Mouse (Mus musculus) heart, embryonic 14.5 days (tissue): Measurements from ENCODE around the gene Kcnk18. TPM values are rescaled to one million over a fixed set of nuclear protein-coding genes. Genes with fewer than 3 reads are reported as not detected.

Experiments used
- ATAC-seq: fragments of 200-750 bp; cut with Nextera tagmentation; 2 replicates; pipeline ENCODE4 v1.8.0; 2017; ENCODE audit warnings: low read depth, moderate TSS enrichment; ENCODE audit not compliant: insufficient number of reproducible peaks, insufficient read depth, low FRiP score
- H3K27ac ChIP-seq, 2 experiments: fragments of 200-500 bp in 1 of 2; fragments of 300-500 bp in 1 of 2; sonication (generic) in 1 of 2; replicated peaks in 1 of 2; 2 replicates each; pipeline ENCODE4 v1.5.1; 2012 to 2014; ENCODE audit warnings: low read depth in 2 of 2, low read length in 2 of 2, control low read depth in 1 of 2, mild to moderate bottlenecking in 1 of 2, mixed read lengths in 1 of 2; ENCODE audit not compliant: control insufficient read depth in 1 of 2, insufficient read depth in 1 of 2
- H3K27me3 ChIP-seq: fragments of 300-500 bp; sonication (generic); 2 replicates; pipeline ENCODE4 v1.6.1; 2014; ENCODE audit warnings: mild to moderate bottlenecking, low read length, control low read depth; ENCODE audit not compliant: control insufficient read depth, insufficient read depth
- H3K36me3 ChIP-seq: fragments of 300-500 bp; sonication (generic); 2 replicates; pipeline ENCODE4 v1.6.1; 2014; ENCODE audit warnings: mild to moderate bottlenecking, control low read depth, low read length, mixed read lengths; ENCODE audit not compliant: control insufficient read depth, insufficient read depth
- H3K4me1 ChIP-seq, 2 experiments: fragments of 200-500 bp in 1 of 2; fragments of 300-500 bp in 1 of 2; sonication (generic) in 1 of 2; 2 replicates each; pipeline ENCODE4 v1.6.1; 2012 to 2014; ENCODE audit warnings: low read length in 2 of 2, control low read depth in 1 of 2, mixed read lengths in 1 of 2; ENCODE audit not compliant: control insufficient read depth in 2 of 2, insufficient read depth in 2 of 2
- H3K4me2 ChIP-seq: fragments of 300-500 bp; sonication (generic); 2 replicates; pipeline ENCODE4 v1.6.1; 2014; ENCODE audit warnings: mild to moderate bottlenecking, low read length
- H3K4me3 ChIP-seq, 2 experiments: fragments of 200-500 bp in 1 of 2; fragments of 300-500 bp in 1 of 2; sonication (generic) in 1 of 2; 2 replicates each; pipeline ENCODE4 v1.5.1; 2012 to 2014; ENCODE audit warnings: low read length in 2 of 2, mild to moderate bottlenecking in 2 of 2, control low read depth in 1 of 2, low read depth in 1 of 2, moderate library complexity in 1 of 2; ENCODE audit not compliant: control insufficient read depth in 1 of 2, insufficient read depth in 1 of 2
- H3K9ac ChIP-seq: fragments of 300-500 bp; sonication (generic); 2 replicates; pipeline ENCODE4 v1.6.1; 2014; ENCODE audit warnings: mild to moderate bottlenecking, low read length
- H3K9me3 ChIP-seq: fragments of 300-500 bp; sonication (generic); 2 replicates; pipeline ENCODE4 v1.6.1; 2016; ENCODE audit warnings: low read length, control low read depth; ENCODE audit not compliant: control insufficient read depth
- WGBS: fragments of 180-500 bp; shearing (Covaris S2); extraction: QIAGEN DNeasy Blood & Tissue Kit; methylation state at CpG from one replicate; pipeline ENCODE4 v1.1.7; 2014; 5-methylcytosine and 5-hydroxymethylcytosine counted together
- polyA plus RNA-seq: library from polyadenylated mRNA; unstranded; fragments of >200 nt; fragmentation: Nextera tagmentation; extraction: Ambion mirVana; gene quantifications from 2 replicates; pipeline ENCODE4 v1.2.1, GENCODE M21; 2014

Kcnk18 gene
- polyA plus RNA-seq, 1 experiment from 2014 or later: not detected

- H3K4me3 ChIP-seq: no peak overlapping the region
- H3K27ac ChIP-seq: no peak overlapping the region
- no peak overlapping the region for H3K9ac ChIP-seq
- no peaks in the 10 kb centered on the region for H3K27me3 ChIP-seq
- H3K4me2 ChIP-seq: no peak overlapping the region
- WGBS: 62% methylated on average over 5 of the region's 5 CpGs
- H3K4me1 ChIP-seq: no peaks in the 10 kb centered on the region
- ATAC-seq: no peak
- H3K9me3 ChIP-seq: no peaks in the 10 kb centered on the region
- H3K36me3 ChIP-seq: no peaks in the 10 kb centered on the region
Measured at GRCm38 (mm10) chr19:59232786-59233185, 13.8 kb downstream of the Kcnk18 start.

GRCm38 (mm10) chr19:59235001-59235400, 16.0 kb downstream of the Kcnk18 start:
- Histone ChIP-seq H3K4me1 (no peaks in the 10 kb centered on the region), H3K4me3 (no peak overlapping the region), H3K4me2 (no peak overlapping the region), H3K36me3 (no peaks in the 10 kb centered on the region), H3K27me3 (0 out of 2 replicates have a peak, but pooled peaks cover 9% of the 10 kb centered on the region), H3K27ac (no peak overlapping the region), H3K9me3 (no peaks in the 10 kb centered on the region), H3K9ac (no peak overlapping the region)
- ATAC-seq: no peak
- WGBS: 71% methylated on average over 18 of the region's 18 CpGs

GRCm38 (mm10) chr19:59236046-59236445, 17.0 kb downstream of the Kcnk18 start:
- H3K27ac ChIP-seq: no peak overlapping the region
- H3K9ac ChIP-seq: no peak overlapping the region
- H3K4me1 ChIP-seq: no peaks in the 10 kb centered on the region
- no peak overlapping the region for H3K4me3 ChIP-seq
- H3K27me3 ChIP-seq: 0 out of 2 replicates have a peak, but pooled peaks cover 9% of the 10 kb centered on the region
- no peaks in the 10 kb centered on the region for H3K9me3 ChIP-seq
- ATAC-seq: no peak
- no peaks in the 10 kb centered on the region for H3K36me3 ChIP-seq
- 73% methylated on average over 6 of the region's 6 CpGs for WGBS
- H3K4me2 ChIP-seq: no peak overlapping the region

- H3K9ac ChIP-seq: no peak overlapping the region
- H3K4me1 ChIP-seq: no peaks in the 10 kb centered on the region
- H3K4me3 ChIP-seq: no peak overlapping the region
- no peak for ATAC-seq
- H3K27ac ChIP-seq: no peak overlapping the region
- WGBS: 77% methylated on average over 3 of the region's 3 CpGs
- H3K36me3 ChIP-seq: no peaks in the 10 kb centered on the region
- no peaks in the 10 kb centered on the region for H3K9me3 ChIP-seq
- no peak overlapping the region for H3K4me2 ChIP-seq
- 0 out of 2 replicates have a peak, but pooled peaks cover 9% of the 10 kb centered on the region for H3K27me3 ChIP-seq
Measured at GRCm38 (mm10) chr19:59238630-59239029, 19.6 kb downstream of the Kcnk18 start.

GRCm38 (mm10) chr19:59239124-59239817, 20.3 kb downstream of the Kcnk18 start:
- Histone ChIP-seq H3K9me3 (no peaks in the 10 kb centered on the region), H3K4me2 (no peak overlapping the region), H3K27ac (no peak overlapping the region), H3K4me3 (no peak overlapping the region), H3K9ac (no peak overlapping the region), H3K36me3 (no peaks in the 10 kb centered on the region), H3K4me1 (no peaks in the 10 kb centered on the region), H3K27me3 (0 out of 2 replicates have a peak, but pooled peaks cover 9% of the 10 kb centered on the region)
- ATAC-seq: no peak
- WGBS: 19% methylated on average over 17 of the region's 17 CpGs

- Histone ChIP-seq H3K27ac (no peak overlapping the region), H3K4me1 (no peaks in the 10 kb centered on the region), H3K9ac (no peak overlapping the region), H3K4me3 (no peak overlapping the region), H3K4me2 (no peak overlapping the region), H3K27me3 (0 out of 2 replicates have a peak, but pooled peaks cover 9% of the 10 kb centered on the region), H3K36me3 (no peaks in the 10 kb centered on the region), H3K9me3 (no peaks in the 10 kb centered on the region)
- ATAC-seq: no peak
- whole genome bisulfite sequencing: 77% methylated on average over 4 of the region's 4 CpGs
Measured at GRCm38 (mm10) chr19:59241987-59242386, 23.0 kb downstream of the Kcnk18 start.

- no peak for ATAC-seq
- H3K27ac ChIP-seq: no peak overlapping the region
- 76% methylated on average over 2 of the region's 2 CpGs for WGBS
Measured at GRCm38 (mm10) chr19:59243057-59243456, 24.0 kb downstream of the Kcnk18 start.

GRCm38 (mm10) chr19:59248144-59248543, 29.1 kb downstream of the Kcnk18 start:
- H3K4me2 ChIP-seq: no peak overlapping the region
- no peaks in the 10 kb centered on the region for H3K9me3 ChIP-seq
- H3K4me1 ChIP-seq: no peaks in the 10 kb centered on the region
- no peaks in the 10 kb centered on the region for H3K27me3 ChIP-seq
- H3K4me3 ChIP-seq: no peak overlapping the region
- H3K36me3 ChIP-seq: no peaks in the 10 kb centered on the region
- ATAC-seq: no peak
- H3K9ac ChIP-seq: no peak overlapping the region
- no peak overlapping the region for H3K27ac ChIP-seq
- 88% methylated on average over 4 of the region's 4 CpGs for WGBS

More at GRCm38 (mm10) chr19:59243057-59243456, 24.0 kb downstream of the Kcnk18 start:
- Histone ChIP-seq H3K9me3 (no peaks in the 10 kb centered on the region), H3K27me3 (0 out of 2 replicates have a peak, but pooled peaks cover 9% of the 10 kb centered on the region), H3K36me3 (no peaks in the 10 kb centered on the region), H3K9ac (no peak overlapping the region), H3K4me2 (no peak overlapping the region), H3K4me1 (no peaks in the 10 kb centered on the region), H3K4me3 (no peak overlapping the region)
